Mouse (Mus musculus): ENCODE data around the gene Vmn1r167.
"Not testable (repeated sequence)": the region's sequence is repeated elsewhere in the genome, so short reads cannot be mapped to it uniquely, and the experiment has no call there.

Vmn1r167 gene

GRCm38 (mm10) chr7:23507106-23507505, at the start of gene Vmn1r167:
TSS of gene Vmn1r167 (minus strand) at chr7:23507206.
- not testable (repeated sequence) for DNase-seq (ENCODE audit: low spot score in 2 of 2)

- not testable (repeated sequence) for DNase-seq (ENCODE audit: low spot score in 2 of 2)
These were observed 32.4 kb upstream of the Vmn1r167 start, which contains the start of gene Vmn1r168 for GRCm38 (mm10) chr7:23539432-23539831. TSS of gene Vmn1r168 (plus strand) at chr7:23539732.

- DNase-seq (ENCODE audit: low spot score in 2 of 2) = not testable (repeated sequence)
These were observed 34.1 kb downstream of the Vmn1r167 start for GRCm38 (mm10) chr7:23472886-23473285.

- not testable (repeated sequence) for DNase-seq (ENCODE audit: low spot score in 2 of 2)
These were observed 36.2 kb downstream of the Vmn1r167 start for GRCm38 (mm10) chr7:23470832-23471231.

- not testable (repeated sequence) for DNase-seq (ENCODE audit: low spot score in 2 of 2)
These were observed 36.8 kb downstream of the Vmn1r167 start for GRCm38 (mm10) chr7:23470201-23470600.
